Mouse (Mus musculus) T-cell, adult 2 months (primary cell): ENCODE measurements around the gene Tnip3.

ENCODE experiments used
- DNase-seq: peaks from one replicate; pipeline ENCODE4 v3.0.0; 2022; ENCODE audit warnings: low spot score

Tnip3 gene

DNA sequence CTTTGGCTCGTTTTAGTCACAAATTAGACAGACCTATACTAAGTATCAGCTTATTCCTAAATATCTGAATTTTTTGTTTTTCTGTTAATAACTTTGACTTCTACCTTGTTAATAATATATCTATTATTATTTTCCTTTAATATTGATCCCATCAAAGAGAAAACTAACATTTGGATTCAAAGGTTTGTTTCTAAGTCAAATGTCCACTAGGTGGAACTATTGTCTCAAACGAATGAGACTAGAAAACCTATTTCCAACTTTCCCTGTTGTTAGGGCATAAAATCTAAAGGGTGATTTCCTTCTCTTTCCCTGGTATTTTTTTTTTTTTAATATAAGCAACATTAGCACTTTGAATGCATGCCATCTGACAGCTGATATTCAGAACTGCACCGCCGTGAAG is 126.3 kb downstream of the Tnip3 start:
- DNase-seq, result no peak

DNA sequence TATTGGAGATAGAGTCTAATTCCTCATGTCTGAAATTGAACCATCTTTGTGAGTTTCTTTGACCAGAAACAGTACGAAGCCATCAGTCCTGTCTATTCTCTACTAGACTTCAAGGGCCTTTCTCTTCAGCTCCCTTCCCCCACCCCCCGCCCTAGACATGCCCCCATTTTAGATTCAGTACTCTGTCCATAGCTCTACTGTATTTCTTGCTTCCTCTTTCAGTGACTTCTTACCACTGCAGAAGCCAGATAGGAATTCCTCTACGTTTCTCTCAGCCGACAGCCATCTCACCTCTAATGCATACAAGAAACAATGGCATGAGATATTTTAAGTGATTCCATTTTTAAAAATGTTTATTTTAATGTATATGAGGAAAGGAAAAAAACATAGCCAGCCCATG is 136.2 kb downstream of the Tnip3 start:
- DNase-seq, result no peak

DNA sequence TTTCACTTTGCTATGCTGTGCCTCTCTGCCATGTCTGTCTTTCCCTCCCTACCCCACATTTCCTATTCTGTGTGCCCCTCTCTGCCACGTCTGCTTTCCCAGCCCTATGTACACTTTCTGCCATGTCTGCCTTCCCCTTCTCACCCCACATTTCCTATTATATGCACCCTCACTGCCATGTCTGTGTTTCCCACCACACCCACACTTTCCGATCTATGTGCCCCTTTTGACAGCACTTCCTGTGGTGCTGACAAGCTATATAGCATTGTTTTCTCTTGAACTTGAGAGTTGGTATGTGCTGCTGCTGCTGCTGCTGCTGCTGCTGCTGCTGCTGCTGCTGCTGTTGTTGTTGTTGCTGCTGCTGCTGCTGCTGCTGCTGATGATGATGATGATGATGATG is 136.9 kb downstream of the Tnip3 start:
- peak; percentile 64 for DNase-seq

DNA sequence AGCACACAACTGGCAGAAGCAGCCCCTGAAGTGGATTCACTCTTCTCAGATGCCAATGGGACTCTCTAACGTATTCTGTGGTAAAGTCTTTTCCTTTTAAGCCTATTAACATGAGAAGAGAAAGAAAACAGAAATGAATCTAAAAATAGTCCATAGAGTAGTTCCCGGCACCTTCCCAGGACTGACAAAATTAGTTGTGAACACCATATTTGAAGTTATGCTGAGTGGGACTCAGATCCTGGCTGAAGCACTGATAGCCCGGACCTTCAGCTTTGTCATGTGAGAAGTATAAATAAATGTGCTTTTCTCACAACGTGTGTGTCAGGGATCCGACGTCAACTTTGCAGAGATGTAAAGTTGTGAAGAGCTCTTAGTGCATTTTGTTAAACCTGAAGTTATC is 138.9 kb downstream of the Tnip3 start:
- DNase-seq, result no peak

DNA sequence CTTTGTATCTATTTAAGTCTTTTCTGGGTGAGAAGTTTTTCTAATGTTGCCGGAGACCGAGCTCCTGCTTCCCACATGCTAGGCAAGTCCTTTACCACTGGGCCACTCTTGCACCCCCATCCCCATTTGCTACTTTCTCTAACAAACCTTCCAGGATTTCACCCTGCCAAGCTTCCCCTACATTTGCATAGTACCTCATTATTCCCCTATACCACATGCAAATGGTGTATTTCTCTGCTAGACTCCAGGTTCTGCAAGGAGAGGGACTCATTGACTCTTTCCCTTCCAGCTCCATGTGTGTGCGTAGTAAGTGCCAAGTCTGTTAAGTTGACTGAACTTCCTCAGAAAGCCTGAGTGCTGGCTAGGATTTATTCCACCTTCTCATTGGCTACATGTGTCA is 141.2 kb downstream of the Tnip3 start:
- no peak for DNase-seq

DNA sequence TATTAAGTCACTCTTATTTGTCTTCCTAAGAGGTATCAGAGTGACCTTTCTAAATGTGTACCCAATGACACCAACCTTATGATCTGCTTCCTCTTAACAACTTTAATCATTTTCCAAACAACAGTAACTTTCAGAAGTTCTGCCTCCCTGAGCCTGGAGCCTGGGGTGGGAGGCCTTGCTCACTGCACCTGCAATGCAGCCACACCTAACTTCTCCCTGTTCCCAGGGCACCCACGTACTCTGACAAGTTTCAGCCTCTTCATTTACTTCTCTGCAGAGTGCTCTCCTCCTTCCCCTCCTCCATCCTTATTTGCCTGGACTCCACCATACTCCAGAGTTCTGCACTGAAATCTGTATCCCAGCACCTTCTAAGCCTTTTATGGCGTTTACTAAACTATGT is 144.9 kb downstream of the Tnip3 start:
- DNase-seq, result no peak

DNA sequence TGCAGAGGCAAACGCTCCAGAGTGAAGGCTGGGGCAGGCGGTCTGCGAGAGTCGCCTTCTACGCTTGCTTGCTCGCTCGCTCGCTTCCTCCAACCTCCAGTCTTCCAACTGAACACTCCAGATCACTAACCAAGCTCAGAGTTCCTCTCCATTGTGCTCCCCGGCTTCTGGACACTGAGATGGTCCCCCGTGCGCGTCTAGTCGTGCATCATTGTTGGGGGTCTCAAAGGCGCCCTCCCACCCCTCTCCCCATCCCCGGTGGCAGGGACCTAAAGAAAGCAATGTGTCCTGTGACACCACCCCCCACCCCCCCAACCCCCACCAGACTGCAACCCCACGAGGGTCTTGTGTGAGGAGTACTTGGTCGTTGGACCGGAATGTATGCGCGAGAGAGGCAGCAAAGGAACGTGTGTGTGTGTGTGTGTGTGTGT is 145.9 kb downstream of the Tnip3 start:
- no peak for DNase-seq

DNA sequence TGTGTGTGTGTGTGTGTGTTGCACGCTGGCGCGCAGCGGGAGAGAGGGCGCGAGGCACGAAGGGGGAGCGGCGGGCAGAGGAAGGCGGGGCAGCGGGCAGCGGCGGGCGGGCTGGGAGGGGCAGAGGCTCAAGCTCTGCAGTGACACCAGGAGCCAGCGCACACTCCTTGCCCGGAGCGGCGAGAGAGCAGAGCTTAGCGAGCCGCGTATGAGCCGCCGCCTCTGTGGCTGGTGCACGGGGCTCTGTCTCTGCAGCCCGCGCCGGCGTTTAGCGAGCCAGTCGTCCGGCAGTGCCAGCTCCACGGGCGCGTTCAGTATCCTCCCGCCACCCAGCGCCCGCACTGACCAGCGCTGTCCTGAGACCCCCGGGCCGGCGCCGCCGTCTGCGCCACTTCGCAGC is 146.3 kb downstream of the Tnip3 start, which contains the start of gene Ndnf:
Gene Ndnf, plus strand, starts transcription at position 140 of the 400 bp plus-strand sequence.
- peak; percentile 53 for DNase-seq

DNA sequence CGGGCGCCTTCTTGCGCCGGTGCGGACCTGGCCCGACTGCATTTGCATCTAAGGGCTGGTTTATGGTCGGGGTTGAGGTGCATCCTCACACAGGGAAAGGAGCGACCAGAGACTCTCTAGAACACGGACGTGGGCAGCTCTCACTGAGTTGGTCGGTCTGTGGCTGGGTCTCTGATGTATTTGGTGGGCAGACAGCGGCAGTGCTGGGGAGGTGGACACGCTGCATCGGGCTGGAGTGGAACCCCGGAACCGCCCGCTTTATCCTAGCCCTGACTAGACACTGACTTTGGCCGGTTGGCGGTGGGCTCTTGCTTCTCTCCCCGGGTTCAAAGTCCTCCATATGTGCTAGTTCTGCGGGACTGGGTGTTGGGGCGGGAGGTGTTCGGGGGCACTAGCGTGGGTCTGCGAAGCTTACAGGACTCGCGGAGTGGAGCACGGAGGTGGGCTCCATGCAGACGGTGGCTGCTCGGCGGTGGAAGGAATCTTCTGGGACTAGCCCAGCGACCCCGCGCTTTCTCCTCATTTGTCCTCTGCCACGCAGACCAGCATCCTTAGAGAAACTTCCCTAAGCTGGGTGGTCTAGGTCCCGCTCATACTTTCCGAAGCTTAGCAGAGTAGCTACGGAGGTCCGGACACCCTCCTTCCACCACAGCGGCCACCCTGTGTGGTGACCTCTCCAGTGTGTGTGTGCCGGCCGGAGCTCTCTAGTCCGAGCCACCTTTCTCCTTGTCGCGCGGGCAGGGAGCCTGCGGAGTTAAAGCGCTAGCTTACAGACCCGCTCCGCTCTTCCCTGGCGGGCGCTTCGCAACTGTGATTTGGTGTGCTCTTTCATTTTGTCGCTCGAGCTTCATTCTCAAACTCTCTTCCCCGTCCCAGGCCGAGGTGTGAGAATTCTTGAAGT is 147.3 kb downstream of the Tnip3 start:
- peak; percentile 16 for DNase-seq
